Mouse (Mus musculus): ENCODE results near the gene Col23a1. TPM values are rescaled to one million over a fixed set of nuclear protein-coding genes. Genes with fewer than 3 reads are reported as not detected.

The Col23a1 gene
- total and polyA plus RNA-seq, 2 experiments from 2014 or later, result 3.5 to 7.2 TPM

DNA sequence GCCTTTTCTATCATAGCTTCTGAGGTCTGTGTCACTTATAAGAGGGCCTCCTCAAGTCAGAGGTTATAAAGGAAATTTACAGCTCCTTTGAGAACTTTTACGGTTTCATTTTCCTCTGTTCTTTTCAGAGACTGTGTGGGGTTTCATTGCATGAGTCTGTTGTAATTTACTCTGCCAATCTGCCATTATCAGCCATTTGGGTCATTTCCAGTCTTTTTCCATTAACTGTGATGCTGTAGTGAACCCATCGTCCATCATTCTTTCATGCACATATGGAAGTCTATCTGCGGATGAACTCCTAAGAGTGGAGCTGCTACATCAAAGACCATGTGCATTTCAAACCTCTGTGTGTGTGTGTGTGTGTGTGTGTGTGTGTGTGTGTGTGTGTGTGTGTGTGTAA is 192.5 kb downstream of the Col23a1 start:
- WGBS, result 64% methylated on average over 3 of the region's 3 CpGs

DNA sequence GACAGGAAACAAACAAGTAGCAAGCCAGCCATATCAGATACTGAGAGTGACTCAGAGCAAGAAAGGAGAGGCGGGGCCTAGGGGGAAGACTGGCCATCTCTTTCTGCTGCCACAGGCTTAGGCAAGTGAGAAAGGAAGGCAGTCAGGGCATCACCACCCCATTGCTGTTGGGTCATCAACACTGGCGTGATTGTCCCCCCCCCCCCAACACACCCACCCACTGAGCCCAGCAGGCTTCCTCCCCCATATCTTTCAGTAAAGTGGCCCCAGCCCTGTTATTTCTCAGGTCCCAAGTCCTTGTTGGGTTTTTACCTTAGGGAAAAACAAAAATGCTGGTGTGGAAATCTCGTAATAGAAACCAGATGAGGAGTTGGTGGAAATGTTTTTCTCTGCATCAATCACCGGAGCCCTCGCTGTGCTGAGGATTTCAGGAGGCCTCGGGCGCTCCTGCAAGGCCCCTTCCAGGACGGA is 195.4 kb downstream of the Col23a1 start:
- no peak for ATAC-seq (ENCODE audit: insufficient read depth, low read depth)
- no peak for TF ChIP-seq CTCF (IDR thresholded peaks at IDR 0.05; ENCODE audit: low read depth)
- no peak for TF ChIP-seq EP300 (IDR thresholded peaks at IDR 0.05; ENCODE audit: low read depth)
- no peaks in the 10 kb centered on the region for H3K36me3 ChIP-seq (replicated peaks; ENCODE audit: control insufficient read depth, insufficient read depth, low read length)

More for the DNA sequence above, 192.5 kb downstream of the Col23a1 start:
- peaks cover 6% of the 10 kb centered on the region; the same call in 1 of the 2 replicates for H3K27me3 ChIP-seq (ENCODE audit: control insufficient read depth, insufficient read depth, low read length)
- no peak for ATAC-seq (ENCODE audit: insufficient read depth, low read depth)
- no peaks in the 10 kb centered on the region; the same call in 1 of the 2 replicates for H3K4me1 ChIP-seq (ENCODE audit: control insufficient read depth, insufficient read depth)
- H3K4me3 ChIP-seq (ENCODE audit: low read depth, low read length), result no peak overlapping the region
- H3K4me2 ChIP-seq (ENCODE audit: low read depth, low read length), result no peak overlapping the region
- H3K36me3 ChIP-seq (replicated peaks; ENCODE audit: control insufficient read depth, insufficient read depth, low read length), result no peaks in the 10 kb centered on the region
- TF ChIP-seq EP300 (IDR thresholded peaks at IDR 0.05; ENCODE audit: low read depth) (no peak), CTCF (IDR thresholded peaks at IDR 0.05; ENCODE audit: low read depth) (no peak)
- no peak overlapping the region for H3K9ac ChIP-seq (replicated peaks; ENCODE audit: low read depth, low read length)
- no peak overlapping the region for H3K27ac ChIP-seq (ENCODE audit: low read depth)
- no peak for DNase-seq (ENCODE audit: low spot score)
- H3K9me3 ChIP-seq (replicated peaks; ENCODE audit: control insufficient read depth, low read length), result no peaks in the 10 kb centered on the region

GRCm38 (mm10) chr11:51485775-51486464 is 196.2 kb downstream of the Col23a1 start:
- no peaks in the 10 kb centered on the region for H3K27me3 ChIP-seq (ENCODE audit: control insufficient read depth, insufficient read depth, low read length)
- TF ChIP-seq CTCF (IDR thresholded peaks at IDR 0.05; ENCODE audit: low read depth), result no peak
- no peak for TF ChIP-seq EP300 (IDR thresholded peaks at IDR 0.05; ENCODE audit: low read depth)
- H3K36me3 ChIP-seq (replicated peaks; ENCODE audit: control insufficient read depth, insufficient read depth, low read length), result no peaks in the 10 kb centered on the region
- WGBS, result 19% methylated on average over 10 of the region's 10 CpGs
- no peak for ATAC-seq (ENCODE audit: insufficient read depth, low read depth)
- no peak overlapping the region for H3K27ac ChIP-seq (ENCODE audit: low read depth)
- no peaks in the 10 kb centered on the region for H3K9me3 ChIP-seq (replicated peaks; ENCODE audit: control insufficient read depth, low read length)
- H3K4me2 ChIP-seq (ENCODE audit: low read depth, low read length), result no peak overlapping the region
- no peak overlapping the region for H3K4me3 ChIP-seq (ENCODE audit: low read depth, low read length)
- no peak overlapping the region for H3K9ac ChIP-seq (replicated peaks; ENCODE audit: low read depth, low read length)
- DNase-seq (ENCODE audit: low spot score), result no peak
- no peaks in the 10 kb centered on the region; the same call in 1 of the 2 replicates for H3K4me1 ChIP-seq (ENCODE audit: control insufficient read depth, insufficient read depth)

More for the DNA sequence above, 195.4 kb downstream of the Col23a1 start:
- no peaks in the 10 kb centered on the region for H3K9me3 ChIP-seq (replicated peaks; ENCODE audit: control insufficient read depth, low read length)
- H3K4me2 ChIP-seq (ENCODE audit: low read depth, low read length), result no peak overlapping the region
- no peak for DNase-seq (ENCODE audit: low spot score)
- no peak overlapping the region for H3K4me3 ChIP-seq (ENCODE audit: low read depth, low read length)
- no peak overlapping the region for H3K27ac ChIP-seq (ENCODE audit: low read depth)
- peaks cover 6% of the 10 kb centered on the region; the same call in 1 of the 2 replicates for H3K27me3 ChIP-seq (ENCODE audit: control insufficient read depth, insufficient read depth, low read length)
- no peak overlapping the region for H3K9ac ChIP-seq (replicated peaks; ENCODE audit: low read depth, low read length)
- H3K4me1 ChIP-seq (ENCODE audit: control insufficient read depth, insufficient read depth), result no peaks in the 10 kb centered on the region; the same call in 1 of the 2 replicates
- 44% methylated on average over 8 of the region's 8 CpGs for whole genome bisulfite sequencing

DNA sequence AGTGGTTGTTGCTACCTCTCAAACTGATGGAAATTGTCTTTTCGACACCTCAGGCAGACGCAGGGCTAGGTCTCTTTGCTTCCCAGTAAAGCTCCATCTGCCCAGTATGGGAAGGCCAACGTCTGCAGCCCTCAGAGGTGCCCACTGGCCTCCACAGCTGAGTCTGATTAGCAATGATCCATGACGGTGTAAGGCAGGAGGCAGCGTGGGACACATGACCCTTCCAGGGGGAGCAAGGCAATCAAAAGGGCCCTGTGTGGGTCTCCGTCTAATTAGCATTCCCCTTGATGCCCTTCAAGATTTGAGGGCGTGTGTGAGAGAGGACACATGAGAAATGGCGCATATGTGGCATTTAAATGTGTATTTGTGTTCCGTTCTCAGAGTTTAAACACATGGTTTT is 199.1 kb downstream of the Col23a1 start:
- no peak for DNase-seq (ENCODE audit: low spot score)
- H3K9ac ChIP-seq (replicated peaks; ENCODE audit: low read depth, low read length), result no peak overlapping the region
- H3K9me3 ChIP-seq (replicated peaks; ENCODE audit: control insufficient read depth, low read length), result no peaks in the 10 kb centered on the region
- H3K4me1 ChIP-seq (ENCODE audit: control insufficient read depth, insufficient read depth), result no peaks in the 10 kb centered on the region; the same call in 1 of the 2 replicates
- WGBS, result 68% methylated on average over 9 of the region's 9 CpGs
- ATAC-seq (ENCODE audit: insufficient read depth, low read depth), result no peak
- no peak overlapping the region for H3K4me3 ChIP-seq (ENCODE audit: low read depth, low read length)
- peaks cover 5% of the 10 kb centered on the region; the same call in 1 of the 2 replicates for H3K27me3 ChIP-seq (ENCODE audit: control insufficient read depth, insufficient read depth, low read length)
- no peak overlapping the region for H3K4me2 ChIP-seq (ENCODE audit: low read depth, low read length)
- no peaks in the 10 kb centered on the region for H3K36me3 ChIP-seq (replicated peaks; ENCODE audit: control insufficient read depth, insufficient read depth, low read length)
- TF ChIP-seq EP300 (IDR thresholded peaks at IDR 0.05; ENCODE audit: low read depth) (no peak), CTCF (IDR thresholded peaks at IDR 0.05; ENCODE audit: low read depth) (no peak)
- no peak overlapping the region for H3K27ac ChIP-seq (ENCODE audit: low read depth)

DNA sequence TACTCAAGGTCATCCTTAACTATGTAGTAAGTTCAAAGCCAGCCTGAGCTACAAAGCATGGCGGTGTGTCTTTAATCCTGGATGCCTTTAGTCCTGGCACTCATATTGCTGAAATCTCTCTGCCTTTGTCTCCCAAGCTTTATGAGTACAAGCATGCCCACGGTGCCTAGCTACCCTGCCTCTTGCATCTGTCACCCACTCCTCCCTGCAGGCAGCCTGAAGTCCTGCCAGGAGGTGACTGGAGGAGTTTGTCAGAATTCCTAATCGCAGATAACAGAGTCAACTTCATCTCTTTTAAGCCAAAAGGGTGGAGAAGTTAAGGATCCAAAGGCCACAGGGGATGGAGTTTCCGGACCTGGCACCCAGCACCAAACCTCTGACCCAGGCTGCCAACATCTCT is 203.7 kb downstream of the Col23a1 start:
- H3K9me3 ChIP-seq (replicated peaks; ENCODE audit: control insufficient read depth, low read length), result no peaks in the 10 kb centered on the region
- TF ChIP-seq CTCF (IDR thresholded peaks at IDR 0.05; ENCODE audit: low read depth) (no peak), EP300 (IDR thresholded peaks at IDR 0.05; ENCODE audit: low read depth) (no peak)
- WGBS, result 61% methylated on average over 4 of the region's 4 CpGs
- no peak overlapping the region for H3K9ac ChIP-seq (replicated peaks; ENCODE audit: low read depth, low read length)
- H3K27ac ChIP-seq (ENCODE audit: low read depth), result no peak overlapping the region
- no peak overlapping the region for H3K4me2 ChIP-seq (ENCODE audit: low read depth, low read length)
- no peaks in the 10 kb centered on the region for H3K36me3 ChIP-seq (replicated peaks; ENCODE audit: control insufficient read depth, insufficient read depth, low read length)
- H3K4me3 ChIP-seq (ENCODE audit: low read depth, low read length), result no peak overlapping the region
- peaks cover 5% of the 10 kb centered on the region; the same call in 1 of the 2 replicates for H3K27me3 ChIP-seq (ENCODE audit: control insufficient read depth, insufficient read depth, low read length)
- no peaks in the 10 kb centered on the region for H3K4me1 ChIP-seq (ENCODE audit: control insufficient read depth, insufficient read depth)
- DNase-seq (ENCODE audit: low spot score), result no peak
- ATAC-seq (ENCODE audit: insufficient read depth, low read depth), result no peak

Data from heart, postnatal 0 days (tissue).